Mouse (Mus musculus) stomach, postnatal 0 days (tissue): ENCODE measurements at regions not wholly inside any gene's neighbourhood (a gene's known extent, or its start where the extent isn't known, plus 50 kb on each side); places are given as distances from the start of the nearest gene placed in this dataset.

Source experiments
- CTCF ChIP-seq: IDR thresholded peaks from 2 replicates; pipeline ENCODE4 v1.5.1; 2016; ENCODE audit warnings: antibody characterized with exemption, low read depth, mild to moderate bottlenecking, moderate library complexity
- EP300 ChIP-seq: optimal IDR thresholded peaks from 2 replicates; pipeline ENCODE3; 2016; ENCODE audit warnings: antibody characterized with exemption

GRCm38 (mm10) chr12:15895215-15895614, 78.5 kb upstream of the Trib2 start:
- no peak for TF ChIP-seq CTCF
- TF ChIP-seq EP300, result no peak
